Mouse (Mus musculus) natural killer cell, adult 2 months (primary cell): Measurements from ENCODE around the gene Gm20458.

ENCODE experiments used
- DNase-seq, 2 experiments: peaks; one replicate each; pipeline ENCODE4 v3.0.0; 2022; ENCODE audit warnings: low spot score in 2 of 2

The Gm20458 gene

GRCm38 (mm10) chr2:164434681-164435080 is 26.1 kb upstream of the Gm20458 start:
- DNase-seq: no peak

GRCm38 (mm10) chr2:164435216-164436090 is 25.3 kb upstream of the Gm20458 start:
- no peak for DNase-seq

GRCm38 (mm10) chr2:164436215-164436913 is 24.4 kb upstream of the Gm20458 start:
- no peak for DNase-seq

DNA sequence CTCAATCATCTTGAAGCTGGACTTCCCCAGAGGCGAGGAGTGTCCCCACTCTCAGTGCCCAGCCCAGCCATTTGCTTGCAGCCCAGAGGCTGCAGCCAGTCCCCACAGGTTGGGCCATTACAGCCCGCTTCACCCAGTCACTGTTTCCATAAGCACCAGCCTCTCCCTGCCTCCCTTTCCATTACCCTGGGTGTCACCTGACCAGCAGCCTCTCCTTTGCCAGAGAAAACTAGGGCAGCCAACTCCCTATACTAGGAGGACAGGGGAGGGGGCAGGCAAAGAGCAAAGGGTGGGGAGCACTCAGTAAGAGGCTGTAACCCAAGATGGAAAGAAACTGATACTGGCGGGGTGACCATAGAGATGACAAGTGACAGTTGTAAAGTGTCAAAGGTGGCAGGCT is 23.8 kb upstream of the Gm20458 start:
- no peak for DNase-seq

DNA sequence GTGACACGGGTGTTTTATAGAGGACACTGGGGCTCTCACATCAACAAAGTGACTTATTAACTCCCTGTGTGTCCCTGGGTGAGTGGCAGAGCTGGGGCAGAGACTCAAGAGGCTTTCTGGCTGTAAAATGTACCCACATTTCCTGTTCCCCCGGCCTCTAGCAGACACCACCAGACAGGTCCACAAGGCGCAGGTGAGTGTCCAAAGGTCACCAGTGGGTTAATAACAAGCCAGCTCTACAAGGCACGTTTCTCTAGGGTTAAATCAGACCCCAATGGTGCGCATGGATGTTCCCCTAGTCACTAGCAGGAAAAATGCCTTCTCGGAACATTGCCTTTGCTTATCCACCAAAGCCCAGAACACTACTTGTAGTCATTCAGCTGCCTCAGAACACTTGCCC is 23.1 kb upstream of the Gm20458 start:
- no peak for DNase-seq

DNA sequence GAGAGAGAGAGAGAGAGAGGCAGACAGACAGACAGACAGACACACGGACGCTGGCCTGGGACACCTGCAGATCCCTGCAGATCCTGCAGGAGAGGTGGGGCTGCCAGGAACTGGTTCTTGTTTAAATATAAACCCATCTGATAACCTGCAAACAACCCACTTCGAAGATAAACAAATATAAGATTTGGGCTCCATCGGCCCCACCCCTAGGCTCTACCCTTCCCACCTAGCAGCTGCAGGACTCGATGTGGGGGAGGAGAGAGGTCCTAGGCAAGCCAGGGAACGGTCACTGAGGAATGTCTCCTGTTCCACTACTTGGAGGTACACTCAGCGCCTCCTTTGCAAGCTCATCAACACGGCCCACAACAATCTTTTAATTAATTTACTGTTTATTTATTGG is 22.5 kb upstream of the Gm20458 start:
- DNase-seq: no peak

GRCm38 (mm10) chr2:164439001-164439421 is 21.8 kb upstream of the Gm20458 start:
- DNase-seq: no peak

GRCm38 (mm10) chr2:164440314-164440713 is 20.5 kb upstream of the Gm20458 start:
- no peak for DNase-seq

DNA sequence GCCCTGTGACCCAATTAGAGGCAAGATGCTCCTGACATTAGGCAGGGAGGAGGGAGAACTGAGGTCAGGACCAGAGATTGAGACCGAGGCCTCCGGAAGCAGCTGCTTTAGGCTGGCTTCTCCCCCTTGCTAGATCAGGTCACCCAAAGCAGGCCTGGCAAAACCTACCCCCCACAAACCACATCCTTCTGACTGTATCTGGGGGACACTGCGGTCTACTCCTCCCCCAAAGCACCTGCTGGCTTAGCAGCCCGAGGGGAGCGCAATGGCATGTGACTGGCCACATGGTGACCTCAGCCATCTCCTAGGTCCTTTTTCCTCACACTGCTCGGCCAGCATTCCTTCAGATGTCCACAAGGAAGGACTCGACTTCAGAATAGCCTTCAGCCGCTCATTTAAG is 19.6 kb upstream of the Gm20458 start:
- DNase-seq: peak; percentile 83 to 84

DNA sequence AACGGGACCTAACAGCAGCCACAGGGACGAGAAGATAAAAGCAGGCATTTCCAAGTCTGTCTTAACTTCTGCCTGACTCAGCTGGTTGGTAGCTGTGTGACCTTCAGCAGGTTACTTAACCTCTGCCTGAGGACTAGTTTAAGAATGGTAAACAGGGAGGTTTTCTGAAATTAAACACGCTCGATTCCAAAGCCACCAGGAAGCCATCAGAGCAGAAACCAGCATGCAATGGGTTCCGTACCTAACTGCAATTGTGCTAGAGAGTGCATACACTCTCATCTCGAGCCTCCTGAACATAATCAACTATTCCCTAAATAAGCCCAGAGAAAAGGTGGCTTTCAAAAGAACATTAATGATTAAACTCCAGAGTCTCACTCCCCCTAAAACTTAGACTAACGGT is 19.0 kb upstream of the Gm20458 start:
- DNase-seq: no peak

GRCm38 (mm10) chr2:164442315-164443050 is 18.3 kb upstream of the Gm20458 start:
- no peak for DNase-seq

DNA sequence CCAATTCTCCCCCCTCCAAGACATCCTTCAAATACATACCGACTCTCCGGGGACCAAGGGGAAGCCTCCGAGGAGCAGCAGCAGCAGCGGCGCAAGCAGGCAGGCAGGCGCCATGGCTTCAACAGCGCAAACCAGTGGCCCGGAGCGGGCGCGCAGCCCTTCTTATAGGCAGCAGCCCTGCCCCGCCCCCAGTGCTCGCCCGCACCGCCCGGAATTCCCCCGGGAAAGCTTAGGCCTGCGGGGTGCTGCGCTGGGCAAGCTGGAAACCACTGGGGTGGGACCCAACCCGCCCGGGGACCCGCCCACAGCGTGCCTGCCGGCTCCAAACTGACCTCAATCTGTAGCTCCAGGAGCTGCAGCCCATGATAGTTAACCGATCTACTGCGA is 17.7 kb upstream of the Gm20458 start:
- DNase-seq: peak; percentile 59 to 78

- DNase-seq: no peak
These were observed 17.2 kb upstream of the Gm20458 start, which contains the start of gene Sdc4 for GRCm38 (mm10) chr2:164443460-164444000. Sdc4 (minus strand) TSS chr2:164443887.

DNA sequence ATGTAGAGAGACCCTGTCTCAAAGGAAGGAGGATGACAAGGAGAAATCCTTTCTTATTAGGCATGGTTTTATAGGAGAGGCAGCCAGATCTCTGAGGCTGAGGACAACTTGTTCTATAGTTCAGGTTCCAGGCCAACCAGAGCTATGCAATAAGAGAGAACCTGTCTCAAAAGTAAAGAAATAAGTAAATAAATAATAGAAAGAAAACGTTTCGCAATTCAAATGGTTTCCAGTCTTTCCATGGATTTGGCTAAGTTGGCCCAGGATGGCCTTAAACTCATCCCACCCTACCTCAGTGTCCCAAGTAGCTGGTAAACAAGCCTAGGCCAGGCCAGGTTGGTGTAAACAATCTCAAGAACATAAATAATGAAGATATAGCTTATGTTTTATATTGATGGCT is 16.1 kb upstream of the Gm20458 start:
- DNase-seq: no peak

GRCm38 (mm10) chr2:164445399-164446085 is 15.2 kb upstream of the Gm20458 start:
- no peak for DNase-seq

DNA sequence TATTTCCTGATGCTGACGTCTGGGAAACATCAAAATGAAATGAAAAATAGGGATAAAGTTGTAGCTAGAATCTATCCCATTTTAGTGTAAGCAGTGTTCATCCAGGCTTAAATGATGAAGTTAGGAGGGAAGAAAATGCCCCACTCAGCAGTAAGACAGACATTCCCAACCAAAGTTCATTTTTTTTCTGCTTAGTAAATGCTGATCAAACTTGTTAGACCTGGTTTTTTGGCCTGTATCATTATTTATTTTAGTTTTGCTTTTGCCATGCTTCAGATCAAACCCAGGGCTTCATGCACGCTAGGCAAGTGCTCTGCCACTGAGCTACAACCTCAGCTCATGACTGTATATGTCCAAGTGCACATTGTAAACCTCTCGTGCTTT is 14.7 kb upstream of the Gm20458 start:
- DNase-seq: no peak

GRCm38 (mm10) chr2:164448140-164448539 is 12.6 kb upstream of the Gm20458 start:
- no peak for DNase-seq

GRCm38 (mm10) chr2:164448921-164449320 is 11.8 kb upstream of the Gm20458 start:
- no peak for DNase-seq

GRCm38 (mm10) chr2:164449341-164450042 is 11.3 kb upstream of the Gm20458 start:
- DNase-seq: no peak

GRCm38 (mm10) chr2:164452000-164452676 is 8.6 kb upstream of the Gm20458 start:
- no peak for DNase-seq
